ENCODE assay signal across 17 mouse cellular contexts in the genomic region with DNA sequence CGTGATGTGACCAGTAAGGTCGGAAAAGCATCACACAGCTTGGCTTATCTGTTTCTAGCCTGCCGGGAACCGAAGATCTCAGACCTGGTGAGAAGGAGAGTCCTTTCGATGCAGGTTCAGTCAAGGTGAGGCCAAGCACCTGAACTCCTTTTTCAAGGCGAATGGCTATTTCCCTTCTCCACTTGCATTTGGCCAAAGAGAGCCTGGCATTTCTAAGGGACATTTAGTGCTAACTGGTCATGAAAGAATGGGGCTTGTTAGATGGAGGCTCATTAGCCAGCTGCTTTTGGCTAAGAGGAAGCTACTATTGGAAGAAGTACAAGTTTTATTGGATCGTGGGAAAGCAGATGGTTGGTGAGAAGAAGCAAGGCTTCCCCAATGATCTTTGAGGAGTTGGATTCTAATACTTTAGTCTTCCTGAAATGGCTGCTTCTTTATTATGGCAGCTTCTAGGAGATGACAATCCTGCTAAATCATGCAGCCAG. TPM values are rescaled to one million over a fixed set of nuclear protein-coding genes. Genes with fewer than 3 reads are reported as not detected.
"Had no signal": no experiment of that assay in that cellular context is flagged by ENCODE, and none has a peak within 500 bp of the region (broad histone marks: within the 10 kb centered on the region; RNA-seq: fewer than 3 reads in every experiment).

No protein-coding gene starts in this region.

- H3K4me3 ChIP-seq: limb, embryonic 12.5 days; liver, embryonic 13.5 days; lung, embryonic 15.5 days; midbrain, embryonic 12.5 days; neural tube, embryonic 13.5 days had no signal

- H3K27ac ChIP-seq: limb, embryonic 12.5 days; liver, embryonic 13.5 days; lung, embryonic 15.5 days; macrophage; midbrain, embryonic 12.5 days; neural tube, embryonic 13.5 days; stomach, postnatal 0 days had no signal

- H3K27me3 ChIP-seq: limb, embryonic 12.5 days; liver, embryonic 13.5 days; lung, embryonic 15.5 days; midbrain, embryonic 12.5 days; neural tube, embryonic 13.5 days had no signal

- H3K4me2 ChIP-seq: limb, embryonic 12.5 days; liver, embryonic 13.5 days; lung, embryonic 15.5 days; midbrain, embryonic 12.5 days; neural tube, embryonic 13.5 days had no signal

- H3K9me3 ChIP-seq: limb, embryonic 12.5 days; liver, embryonic 13.5 days; lung, embryonic 15.5 days; midbrain, embryonic 12.5 days; neural tube, embryonic 13.5 days had no signal

- DNase-seq: kidney, adult 18-20 months; kidney, postnatal 10 days; kidney, postnatal 4 days; liver; liver, embryonic 13.5 days; liver, postnatal 0 days; lung, postnatal 14 days; thymus, adult 18-20 months; thymus, postnatal 14 days had no signal

- H3K4me1 ChIP-seq: limb, embryonic 12.5 days; liver, embryonic 13.5 days had no signal

- H3K9ac ChIP-seq: limb, embryonic 12.5 days; liver, embryonic 13.5 days; liver, postnatal 0 days; lung, embryonic 15.5 days; midbrain, embryonic 12.5 days; neural tube, embryonic 13.5 days had no signal

- H3K36me3 ChIP-seq: limb, embryonic 12.5 days; liver, embryonic 13.5 days; lung, embryonic 15.5 days; midbrain, embryonic 12.5 days; neural tube, embryonic 13.5 days had no signal

- ATAC-seq: liver, postnatal 0 days; midbrain, embryonic 16.5 days had no signal

RNA-seq across cellular contexts. Expression of gene Slc1a2, which starts 22.3 kb away (rescaled TPM):
- total RNA-seq: megakaryocyte-erythroid progenitor cell, adult 5-6 weeks had no signal
